Mouse (Mus musculus) CH12.LX (cell line): ENCODE data around the gene Ccnd3.

Experiments used
- CTCF ChIP-seq, 2 experiments: IDR thresholded peaks in 1 of 2; conservative IDR thresholded peaks in 1 of 2; 2 replicates each; pipeline ENCODE4 v1.5.1; 2011 to 2012; ENCODE audit warnings: low read depth in 2 of 2, low read length in 2 of 2, improper control_type of control experiment in 1 of 2, inconsistent platforms in 1 of 2, mild to moderate bottlenecking in 1 of 2, moderate library complexity in 1 of 2
- ELF1 ChIP-seq: IDR thresholded peaks from 2 replicates; pipeline ENCODE4 v1.6.1; 2014; ENCODE audit warnings: low read depth, mild to moderate bottlenecking, inconsistent platforms, low read length, improper control_type of control experiment
- ETS1 ChIP-seq: conservative IDR thresholded peaks from 2 replicates; pipeline ENCODE4 v1.6.1; 2012; ENCODE audit warnings: low read depth, mild to moderate bottlenecking, inconsistent platforms, low read length, improper control_type of control experiment, moderate library complexity

DNA sequence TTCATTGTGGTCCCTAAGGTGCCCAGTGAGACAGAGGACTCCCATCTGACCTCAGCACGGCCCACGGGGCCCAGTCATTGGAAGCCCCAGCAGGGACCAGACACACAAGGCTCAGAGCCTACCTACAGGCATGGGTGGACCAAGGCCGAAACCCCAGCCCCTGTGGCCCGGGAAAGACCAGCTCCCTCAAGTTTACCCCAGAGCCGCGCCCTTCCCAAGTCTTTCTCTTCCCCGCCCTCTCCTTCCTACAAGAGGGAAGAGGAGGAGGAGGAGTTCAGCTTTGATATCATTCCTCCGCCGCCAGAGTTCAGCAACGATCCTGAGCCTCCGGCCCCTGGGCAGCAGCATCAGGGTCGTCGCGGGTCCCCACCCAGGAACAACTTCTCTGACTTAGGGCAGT lies 36.8 kb upstream of the Ccnd3 start:
- TF ChIP-seq ELF1 = no peak
- no peak for TF ChIP-seq CTCF (conservative IDR thresholded peaks at IDR 0.05 in 1 of 2, IDR thresholded peaks at IDR 0.05 in 1 of 2; ENCODE audit: low read depth in 2 of 2, low read length in 2 of 2)
- no peak for TF ChIP-seq ETS1
